25 mouse cellular contexts compared by ENCODE assay signal in genomic region chr5:75793184-75793583, GRCm38 (mm10).
DNase-seq lines count a peak whose midpoint lies in the region; ATAC-seq lines count a peak whose summit lies in the region.
"Had no signal": no experiment of that assay in that cellular context is flagged by ENCODE, and none has a peak within 500 bp of the region (broad histone marks: within the 10 kb centered on the region; RNA-seq: fewer than 3 reads in every experiment).

No protein-coding gene starts in this region.

- ATAC-seq in common myeloid progenitor, adult 5-6 weeks (replicated peaks; ENCODE audit: low read depth, poor library complexity, severe bottlenecking): 0 out of 2 replicates have a peak, but pooled peaks have one; percentile 31
- peak; percentile 79 for ATAC-seq in granulocyte monocyte progenitor cell, adult 5-6 weeks (replicated peaks; ENCODE audit: poor library complexity, severe bottlenecking)
- peak; percentile 50 for ATAC-seq in megakaryocyte progenitor cell, adult 5-6 weeks (replicated peaks; ENCODE audit: poor library complexity)
- ATAC-seq in hindbrain, embryonic 13.5 days (ENCODE audit: low FRiP score): no peak
- ATAC-seq: activated CD4-positive, CD25-positive, alpha-beta regulatory T cell, adult 4 months; forebrain, embryonic 14.5 days; forebrain, embryonic 16.5 days; Patski had no signal

- no peaks in the 10 kb centered on the region for H3K36me3 ChIP-seq in hindbrain, embryonic 13.5 days
- H3K36me3 ChIP-seq: embryonic facial prominence, embryonic 13.5 days; embryonic facial prominence, embryonic 15.5 days; forebrain, embryonic 10.5 days; forebrain, embryonic 12.5 days; G1E had no signal

- H3K4me1 ChIP-seq in hindbrain, embryonic 13.5 days (replicated peaks): peaks cover 2% of the 10 kb centered on the region; the same call in 1 of the 2 replicates
- H3K4me1 ChIP-seq: embryonic facial prominence, embryonic 13.5 days; embryonic facial prominence, embryonic 15.5 days had no signal

- no peak overlapping the region for H3K4me3 ChIP-seq in hindbrain, embryonic 13.5 days
- H3K4me3 ChIP-seq: embryonic facial prominence, embryonic 13.5 days; embryonic facial prominence, embryonic 15.5 days; erythroblast, embryonic 14.5 days; forebrain, embryonic 10.5 days; forebrain, embryonic 12.5 days had no signal

- no peak overlapping the region for H3K4me2 ChIP-seq in hindbrain, embryonic 13.5 days
- H3K4me2 ChIP-seq: embryonic facial prominence, embryonic 13.5 days; embryonic facial prominence, embryonic 15.5 days; forebrain, embryonic 12.5 days had no signal

- H3K27me3 ChIP-seq in hindbrain, embryonic 13.5 days: no peaks in the 10 kb centered on the region
- H3K27me3 ChIP-seq: CH12.LX; embryonic facial prominence, embryonic 13.5 days; embryonic facial prominence, embryonic 15.5 days; Patski had no signal

- no peaks in the 10 kb centered on the region for H3K9me3 ChIP-seq in hindbrain, embryonic 13.5 days
- H3K9me3 ChIP-seq: embryonic facial prominence, embryonic 13.5 days; embryonic facial prominence, embryonic 15.5 days; forebrain, embryonic 10.5 days; forebrain, embryonic 12.5 days had no signal

- no peak for DNase-seq in thymus, postnatal 0 days (ENCODE audit: low spot score)
- DNase-seq: adrenal gland, adult 8-10 months; adrenal gland, postnatal 14 days; adrenal gland, postnatal 36 days; cerebellum, adult 11-12 months; cerebellum, adult 2 months; cerebellum, adult 9-10 months; cerebellum, postnatal 10 days; cerebellum, postnatal 25 days; embryo, embryonic 11 days had no signal

- no peak overlapping the region for H3K27ac ChIP-seq in hindbrain, embryonic 13.5 days
- H3K27ac ChIP-seq: embryonic facial prominence, embryonic 13.5 days; embryonic facial prominence, embryonic 15.5 days; forebrain, embryonic 10.5 days; forebrain, embryonic 12.5 days had no signal

- no peak overlapping the region for H3K9ac ChIP-seq in hindbrain, embryonic 13.5 days
- H3K9ac ChIP-seq: embryonic facial prominence, embryonic 13.5 days; embryonic facial prominence, embryonic 15.5 days; forebrain, embryonic 12.5 days had no signal
